Mouse (Mus musculus) cerebellum, adult 2 months (tissue): ENCODE results near the gene Rps6ka2. TPM values are rescaled to one million over a fixed set of nuclear protein-coding genes. Genes with fewer than 3 reads are reported as not detected.
"Not testable (repeated sequence)": the region's sequence is repeated elsewhere in the genome, so short reads cannot be mapped to it uniquely, and the experiment has no call there.

Experiments used
- DNase-seq, 2 experiments: peaks; one replicate each; pipeline ENCODE4 v3.0.0; 2021
- H3K27ac ChIP-seq: fragments of 200-500 bp; 2 replicates; pipeline ENCODE4 v1.5.1; 2012; ENCODE audit warnings: low read length, control low read depth, inconsistent platforms; ENCODE audit not compliant: insufficient read depth
- H3K27me3 ChIP-seq: fragments of 200-500 bp; 2 replicates; pipeline ENCODE4 v1.6.1; 2012; ENCODE audit warnings: inconsistent platforms, mild to moderate bottlenecking, low read length, moderate library complexity; ENCODE audit not compliant: control insufficient read depth, insufficient read depth
- H3K4me1 ChIP-seq: fragments of 200-500 bp; 2 replicates; pipeline ENCODE4 v1.6.1; 2011; ENCODE audit warnings: low read length; ENCODE audit not compliant: control insufficient read depth, insufficient read depth
- H3K4me3 ChIP-seq: fragments of 200-500 bp; replicated peaks from 2 replicates; pipeline ENCODE3; 2011; ENCODE audit warnings: mild to moderate bottlenecking, low read depth, low read length, control low read depth; ENCODE audit not compliant: insufficient read depth
- CTCF ChIP-seq: fragments of 200-500 bp; IDR thresholded peaks from 2 replicates; pipeline ENCODE4 v1.5.1; 2011; ENCODE audit warnings: low read depth, mild to moderate bottlenecking, control low read depth, low read length, moderate library complexity, borderline replicate concordance; ENCODE audit not compliant: insufficient read depth
- POLR2A ChIP-seq: fragments of 200-500 bp; IDR thresholded peaks from 2 replicates; pipeline ENCODE4 v1.6.1; 2011; ENCODE audit warnings: low read length, control low read depth, borderline replicate concordance; ENCODE audit not compliant: insufficient read depth
- WGBS: fragments of 180-500 bp; shearing (Covaris S2); methylation state at CpG from one replicate; pipeline ENCODE4 v1.1.7; 2018; 5-methylcytosine and 5-hydroxymethylcytosine counted together
- polyA plus RNA-seq: library from polyadenylated mRNA; depleted of rRNA; stranded (reverse); fragments of >200 nt; gene quantifications from 2 replicates; pipeline ENCODE4 v1.2.3, GENCODE M21; 2012; rRNA removed

Rps6ka2 gene
- polyA plus RNA-seq, result 20.6 and 23.4 TPM in 2 replicates

DNA sequence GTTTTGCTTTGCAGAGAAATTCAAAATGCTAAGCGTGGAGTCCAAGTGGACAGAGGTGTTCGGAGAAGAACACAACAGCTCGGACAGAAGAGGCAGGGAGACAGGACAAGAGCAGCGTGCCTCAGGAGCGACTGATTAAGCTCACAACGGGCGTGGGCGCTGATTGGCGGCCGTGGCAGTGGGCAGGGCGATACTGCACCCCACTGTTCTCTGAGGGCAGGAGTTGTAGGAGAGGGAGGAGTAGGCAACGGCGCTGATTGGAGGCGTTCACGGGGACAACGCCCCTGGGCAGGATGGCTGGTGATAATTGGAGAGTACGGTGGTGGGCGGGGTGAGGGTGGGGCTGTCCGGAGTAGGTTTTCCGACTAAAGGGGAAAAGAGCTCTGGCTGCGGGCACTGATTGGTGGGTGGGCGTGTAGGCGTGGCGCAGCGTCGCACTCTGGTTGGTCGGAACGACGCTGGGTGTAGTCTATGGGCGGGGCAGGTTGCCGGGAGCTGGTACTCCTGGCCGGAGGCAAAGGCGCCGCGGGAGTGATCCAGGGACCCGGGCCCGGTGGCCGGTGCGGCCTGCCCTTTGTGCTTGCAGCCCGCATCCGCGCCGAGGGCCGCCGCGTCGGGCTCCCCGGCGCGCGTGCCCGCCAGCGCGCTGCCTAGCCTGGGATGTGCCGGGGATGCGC lies at the start of gene Rps6ka2:
Gene Rps6ka2, plus strand, starts transcription at position 489 of the 677 bp plus-strand sequence.
- WGBS, result under 1% methylated on average over 56 of the region's 56 CpGs
- H3K27me3 ChIP-seq, result no peaks in the 10 kb centered on the region
- DNase-seq, result peak; percentile 96 to 98
- H3K4me1 ChIP-seq, result 0 out of 2 replicates have a peak, but pooled peaks cover 2% of the 10 kb centered on the region
- TF ChIP-seq CTCF (no peak), POLR2A (peak; percentile 76; the same call in 1 of the 2 replicates)
- H3K27ac ChIP-seq, result peak within 1 kb of the TSS; percentile 14; the same call in 1 of the 2 replicates
- H3K4me3 ChIP-seq, result peak within 1 kb of the TSS; percentile 69

DNA sequence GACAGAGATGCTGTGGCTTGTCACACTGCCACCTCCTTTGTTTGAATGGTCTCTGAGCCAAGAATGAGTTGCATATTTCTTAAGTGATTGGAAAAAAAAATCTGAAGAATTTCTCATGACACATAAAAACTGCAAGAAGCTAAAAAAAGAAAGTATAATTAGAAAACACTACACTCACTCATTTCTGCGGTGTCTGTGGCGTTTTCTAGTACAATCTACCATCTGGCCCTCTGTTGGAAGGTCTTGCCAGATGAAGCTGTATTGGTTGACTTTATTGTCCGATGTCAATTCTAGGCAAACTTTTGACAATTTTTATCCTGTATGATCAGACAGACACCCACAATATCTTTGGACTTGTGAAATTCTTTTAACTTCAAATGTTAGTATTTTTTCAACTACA lies 49.1 kb upstream of the Rps6ka2 start:
- not testable (repeated sequence) for H3K27me3 ChIP-seq, H3K27ac ChIP-seq, H3K4me3 ChIP-seq, H3K4me1 ChIP-seq, DNase-seq
- 65% methylated on average over 3 of the region's 3 CpGs for WGBS

DNA sequence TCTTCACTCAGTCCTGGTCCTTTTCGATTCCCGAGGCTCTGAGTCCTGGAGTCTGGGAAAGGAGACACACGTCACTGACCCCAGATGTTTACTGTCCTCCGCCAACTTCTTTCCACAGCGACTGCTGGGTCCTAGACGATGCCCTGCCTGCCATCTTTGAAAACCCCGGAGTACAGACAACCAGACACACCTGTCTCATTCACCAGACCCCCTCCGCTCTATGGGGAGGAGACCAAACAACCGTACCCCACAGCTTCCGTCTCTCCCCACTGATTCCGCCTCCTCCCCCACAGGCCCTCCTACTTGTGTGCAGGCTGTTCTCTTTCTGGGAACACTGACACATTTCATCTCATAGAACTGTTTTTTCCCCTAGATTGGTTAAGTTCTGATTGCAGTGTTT lies 47.4 kb upstream of the Rps6ka2 start:
- not testable (repeated sequence) for H3K4me3 ChIP-seq, H3K27me3 ChIP-seq, DNase-seq, H3K4me1 ChIP-seq, H3K27ac ChIP-seq
- WGBS, result 75% methylated on average over 11 of the region's 11 CpGs

DNA sequence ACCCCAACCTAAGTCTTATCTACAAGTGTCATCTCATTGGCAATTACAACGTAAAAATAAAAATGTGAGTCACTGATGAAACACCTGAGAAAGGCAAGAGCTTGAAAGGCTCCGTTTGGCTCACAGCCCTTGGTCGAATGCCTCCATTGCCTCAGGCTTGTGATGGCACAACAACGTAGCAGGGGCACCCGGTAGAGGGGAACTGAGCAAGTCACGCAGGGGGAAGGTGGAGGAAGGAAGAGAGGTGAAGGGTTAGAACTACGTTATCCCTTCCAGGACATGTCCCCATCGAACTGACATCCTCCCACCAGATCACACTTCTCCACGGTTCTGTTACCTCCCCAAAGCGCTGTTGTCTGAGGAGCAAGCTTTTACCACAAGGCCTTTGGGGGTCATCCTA lies 43.4 kb upstream of the Rps6ka2 start:
- not testable (repeated sequence) for DNase-seq, H3K4me1 ChIP-seq
- 86% methylated on average over 8 of the region's 10 CpGs for WGBS

DNA sequence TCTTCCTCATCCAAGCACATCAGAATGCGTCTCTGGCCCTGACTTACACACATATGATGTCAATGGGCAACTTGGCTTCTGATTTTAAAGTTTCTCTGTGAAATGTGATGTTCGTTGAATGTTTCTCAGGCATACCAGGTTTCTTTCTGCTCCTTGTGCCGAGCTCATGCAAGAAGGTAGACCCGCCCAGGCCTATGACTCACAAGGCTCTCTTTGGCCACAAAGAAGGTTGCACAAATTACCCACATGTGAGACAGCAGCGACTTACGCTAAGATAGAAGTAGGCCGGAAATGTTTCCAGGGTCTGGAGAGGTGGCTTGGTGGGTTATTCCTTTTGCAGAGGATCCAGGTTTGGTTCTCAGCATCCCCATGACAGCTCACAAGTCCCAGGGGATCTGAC lies 35.9 kb upstream of the Rps6ka2 start:
- H3K27me3 ChIP-seq, DNase-seq: not testable (repeated sequence)
- WGBS, result no CpG with 5 or more reads among the region's 7 CpGs

More for the DNA sequence above, 43.4 kb upstream of the Rps6ka2 start:
- not testable (repeated sequence) for H3K27ac ChIP-seq, H3K4me3 ChIP-seq, H3K27me3 ChIP-seq

DNA sequence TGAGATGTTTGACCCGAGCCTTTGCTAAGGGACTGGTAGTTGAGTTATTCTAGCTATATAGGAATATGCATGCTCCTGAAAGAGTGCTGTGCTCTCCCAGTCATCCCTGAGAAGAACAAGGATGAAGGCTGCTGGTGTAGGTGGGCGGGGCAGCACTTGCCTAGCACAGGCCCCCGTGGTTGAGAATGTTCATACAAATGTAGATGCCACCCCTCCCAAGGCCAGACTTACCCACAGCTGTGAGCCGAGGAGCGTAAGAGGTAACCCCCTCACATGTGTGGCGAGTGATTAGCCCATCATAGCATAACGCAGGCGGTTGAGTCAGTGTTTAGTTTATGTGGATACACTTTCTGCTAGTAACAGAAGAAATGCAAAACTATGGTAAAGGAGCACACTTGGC lies 34.6 kb upstream of the Rps6ka2 start:
- not testable (repeated sequence) for H3K27ac ChIP-seq, H3K4me3 ChIP-seq, DNase-seq, H3K4me1 ChIP-seq, H3K27me3 ChIP-seq
- 93% methylated on average over 7 of the region's 8 CpGs for WGBS

More for the DNA sequence above, 35.9 kb upstream of the Rps6ka2 start:
- H3K4me1 ChIP-seq, H3K27ac ChIP-seq, H3K4me3 ChIP-seq: not testable (repeated sequence)

DNA sequence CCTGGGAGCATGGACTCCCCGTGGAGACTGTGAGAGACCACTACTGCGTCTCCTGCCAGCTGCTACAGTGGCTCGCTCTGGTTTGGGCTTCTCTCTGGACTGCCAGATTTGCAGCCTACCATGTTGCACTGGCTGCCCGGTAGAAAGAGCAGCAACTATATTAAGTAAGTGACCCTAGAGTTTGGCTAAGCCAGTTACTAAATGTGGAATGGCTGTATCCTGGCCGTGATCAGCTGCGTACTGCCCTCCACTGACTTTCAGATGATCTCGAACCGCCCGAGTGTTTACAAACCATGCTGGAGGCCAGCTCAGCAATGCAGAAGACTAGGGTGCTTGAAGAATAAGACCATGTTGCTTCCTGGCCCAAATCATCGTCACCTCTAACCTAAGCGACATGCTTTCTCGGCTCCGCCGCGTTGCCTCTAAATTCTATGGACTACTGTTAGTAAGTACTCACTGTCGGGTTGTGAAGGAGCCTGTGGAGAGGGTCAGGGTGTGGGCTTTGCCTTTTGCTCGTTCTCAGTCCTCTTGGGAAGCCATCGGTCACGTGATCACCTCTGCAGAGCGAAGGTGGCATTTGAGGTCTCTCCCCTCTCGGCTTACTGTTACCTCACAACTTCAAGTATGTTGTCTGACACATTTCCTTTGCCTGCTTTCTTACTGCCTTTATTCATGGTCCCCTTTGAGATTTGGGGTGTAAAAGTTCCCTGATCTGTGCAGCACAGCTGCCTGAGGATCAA lies 31.6 kb upstream of the Rps6ka2 start:
- 75% methylated on average over 21 of the region's 21 CpGs for WGBS
- DNase-seq, result no peak

DNA sequence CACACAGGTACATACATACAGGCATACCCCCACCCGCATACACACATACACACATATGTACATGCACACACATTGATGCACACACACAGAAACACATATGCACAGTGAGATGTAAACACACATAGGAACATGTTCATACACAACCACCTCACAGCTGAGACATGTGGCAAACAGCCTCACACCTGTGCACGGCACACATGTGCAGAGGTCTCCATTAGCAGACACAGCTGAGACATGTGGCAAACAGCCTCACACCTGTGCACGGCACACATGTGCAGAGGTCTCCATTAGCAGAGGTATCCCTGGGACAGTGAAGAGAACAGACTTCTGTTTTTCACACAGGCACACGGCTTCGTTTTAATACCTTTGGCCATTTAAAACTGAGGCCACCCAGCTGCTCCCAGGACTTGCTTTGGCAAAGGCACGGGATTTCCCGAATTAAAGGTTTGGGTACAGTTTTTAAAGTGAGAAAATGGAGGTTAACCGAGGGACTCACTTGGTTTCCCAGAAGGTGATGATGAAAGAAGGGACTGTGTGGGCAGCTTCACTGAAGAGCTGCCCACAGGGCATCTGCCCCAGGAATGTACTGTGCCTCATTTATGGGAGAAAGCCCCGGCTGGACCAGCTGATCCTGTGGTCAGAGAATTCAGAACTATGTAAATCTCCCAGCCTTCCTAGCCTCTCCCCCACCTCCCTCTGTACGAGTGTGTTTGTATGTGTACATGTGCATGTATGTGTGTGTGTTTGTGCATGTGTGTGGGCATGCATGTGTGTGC lies 29.3 kb upstream of the Rps6ka2 start:
- DNase-seq, result no peak
- no peaks in the 10 kb centered on the region for H3K4me1 ChIP-seq
- H3K27me3 ChIP-seq, result no peaks in the 10 kb centered on the region; the same call in 1 of the 2 replicates
- no peak for TF ChIP-seq POLR2A
- no peak for TF ChIP-seq CTCF
- H3K27ac ChIP-seq, result no peak overlapping the region
- no peak overlapping the region for H3K4me3 ChIP-seq
- 89% methylated on average over 10 of the region's 10 CpGs for WGBS

More for the DNA sequence above, 31.6 kb upstream of the Rps6ka2 start:
- no peaks in the 10 kb centered on the region; the same call in 1 of the 2 replicates for H3K27me3 ChIP-seq
- H3K4me3 ChIP-seq, result no peak overlapping the region
- H3K27ac ChIP-seq, result no peak overlapping the region
- TF ChIP-seq CTCF, result no peak
- no peak for TF ChIP-seq POLR2A
- no peaks in the 10 kb centered on the region for H3K4me1 ChIP-seq
